Mouse (Mus musculus): ENCODE measurements at regions not wholly inside any gene's neighbourhood (a gene's known extent, or its start where the extent isn't known, plus 50 kb on each side); places are given as distances from the start of the nearest gene placed in this dataset.

GRCm38 (mm10) chr10:53466261-53466660, 86.5 kb upstream of the Cep85l start:
- TF ChIP-seq CTCF (IDR thresholded peaks at IDR 0.05; ENCODE audit: low read depth) (no peak), EP300 (IDR thresholded peaks at IDR 0.05; ENCODE audit: low read depth) (no peak)
